Mouse (Mus musculus): ENCODE data around the gene Heca. TPM values are rescaled to one million over a fixed set of nuclear protein-coding genes. Genes with fewer than 3 reads are reported as not detected.

The Heca gene
- polyA plus RNA-seq, 2 experiments = 2.6 to 5.9 TPM

GRCm38 (mm10) chr10:17933622-17934021, 14.2 kb downstream of the Heca start:
- TF ChIP-seq EP300 (IDR thresholded peaks at IDR 0.05; ENCODE audit: low read depth) = no peak
- no peak for TF ChIP-seq CTCF (IDR thresholded peaks at IDR 0.05; ENCODE audit: low read depth)
- Histone ChIP-seq H3K27ac (no peak overlapping the region), H3K4me2 (ENCODE audit: low read depth) (no peak overlapping the region), H3K4me1 (replicated peaks; ENCODE audit: control insufficient read depth in 2 of 2, insufficient read depth in 2 of 2, low read length in 1 of 2) (peaks cover 0 to 7% of the 10 kb centered on the region in 2 experiments; a peak in 2 of 4 replicates), H3K4me3 (ENCODE audit: insufficient read depth in 1 of 2, low read depth in 2 of 2, low read length in 2 of 2) (no peak overlapping the region), H3K27me3 (ENCODE audit: control insufficient read depth, insufficient read depth, low read length) (no peaks in the 10 kb centered on the region), H3K36me3 (replicated peaks; ENCODE audit: control insufficient read depth, insufficient read depth, low read depth) (no peaks in the 10 kb centered on the region), H3K9ac (replicated peaks) (no peak overlapping the region), H3K9me3 (ENCODE audit: control insufficient read depth, low read length) (no peaks in the 10 kb centered on the region)
- ATAC-seq (ENCODE audit: insufficient read depth) (no peak), DNase-seq (ENCODE audit: low read depth in 3 of 3, low spot score in 3 of 3) (no peak)
- 43% methylated on average over 2 of the region's 2 CpGs for WGBS (ENCODE audit: insufficient replicate concordance)

DNA sequence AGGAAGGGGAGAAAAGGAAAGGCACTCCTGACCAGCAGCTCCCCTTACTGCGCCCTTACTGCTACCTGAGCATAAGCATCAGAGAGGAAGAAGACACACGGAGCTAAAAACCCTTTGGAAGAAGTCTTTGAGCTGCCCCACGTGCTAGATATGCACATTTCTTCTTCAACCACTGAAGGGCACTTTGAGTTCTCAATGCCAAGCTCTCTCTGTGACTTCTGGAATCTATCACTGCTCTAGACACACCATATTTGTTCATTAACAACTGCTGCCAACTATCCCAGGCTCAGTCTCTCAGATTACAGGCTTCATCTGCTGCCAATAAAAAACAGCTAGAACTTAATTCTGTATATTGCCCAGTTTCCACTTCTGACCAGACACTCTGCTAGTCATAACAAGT, 15.7 kb downstream of the Heca start:
- H3K9me3 ChIP-seq (ENCODE audit: control insufficient read depth, low read length) = no peaks in the 10 kb centered on the region
- no peak for DNase-seq (ENCODE audit: low read depth in 3 of 3, low spot score in 3 of 3)

GRCm38 (mm10) chr10:17931157-17931556, 16.7 kb downstream of the Heca start:
- H3K9ac ChIP-seq (replicated peaks) = no peak overlapping the region
- H3K9me3 ChIP-seq (ENCODE audit: control insufficient read depth, low read length) = no peaks in the 10 kb centered on the region
- peaks cover 0 to 7% of the 10 kb centered on the region in 2 experiments; a peak in 2 of 4 replicates for H3K4me1 ChIP-seq (replicated peaks; ENCODE audit: control insufficient read depth in 2 of 2, insufficient read depth in 2 of 2, low read length in 1 of 2)
- no peak overlapping the region for H3K27ac ChIP-seq
- no peak overlapping the region for H3K4me3 ChIP-seq (ENCODE audit: insufficient read depth in 1 of 2, low read depth in 2 of 2, low read length in 2 of 2)
- H3K4me2 ChIP-seq (ENCODE audit: low read depth) = no peak overlapping the region
- DNase-seq (ENCODE audit: low read depth in 3 of 3, low spot score in 3 of 3) = no peak
- TF ChIP-seq EP300 (IDR thresholded peaks at IDR 0.05; ENCODE audit: low read depth) (no peak), CTCF (IDR thresholded peaks at IDR 0.05; ENCODE audit: low read depth) (no peak)
- H3K36me3 ChIP-seq (replicated peaks; ENCODE audit: control insufficient read depth, insufficient read depth, low read depth) = no peaks in the 10 kb centered on the region
- ATAC-seq (ENCODE audit: insufficient read depth) = no peak
- WGBS (ENCODE audit: insufficient replicate concordance) = 32% methylated on average over 1 of the region's 1 CpGs
- no peaks in the 10 kb centered on the region for H3K27me3 ChIP-seq (ENCODE audit: control insufficient read depth, insufficient read depth, low read length)

More for the DNA sequence above, 15.7 kb downstream of the Heca start:
- TF ChIP-seq CTCF (IDR thresholded peaks at IDR 0.05; ENCODE audit: low read depth) (no peak), EP300 (IDR thresholded peaks at IDR 0.05; ENCODE audit: low read depth) (no peak)
- no peak for ATAC-seq (ENCODE audit: insufficient read depth)
- H3K4me1 ChIP-seq (replicated peaks; ENCODE audit: control insufficient read depth in 2 of 2, insufficient read depth in 2 of 2, low read length in 1 of 2) = peaks cover 0 to 7% of the 10 kb centered on the region in 2 experiments; a peak in 2 of 4 replicates
- H3K9ac ChIP-seq (replicated peaks) = no peak overlapping the region
- no peak overlapping the region for H3K4me3 ChIP-seq (ENCODE audit: insufficient read depth in 1 of 2, low read depth in 2 of 2, low read length in 2 of 2)
- H3K27me3 ChIP-seq (ENCODE audit: control insufficient read depth, insufficient read depth, low read length) = no peaks in the 10 kb centered on the region
- no peak overlapping the region for H3K4me2 ChIP-seq (ENCODE audit: low read depth)
- 65% methylated on average over 3 of the region's 3 CpGs for WGBS (ENCODE audit: insufficient replicate concordance)
- H3K27ac ChIP-seq = no peak overlapping the region
- no peaks in the 10 kb centered on the region for H3K36me3 ChIP-seq (replicated peaks; ENCODE audit: control insufficient read depth, insufficient read depth, low read depth)

DNA sequence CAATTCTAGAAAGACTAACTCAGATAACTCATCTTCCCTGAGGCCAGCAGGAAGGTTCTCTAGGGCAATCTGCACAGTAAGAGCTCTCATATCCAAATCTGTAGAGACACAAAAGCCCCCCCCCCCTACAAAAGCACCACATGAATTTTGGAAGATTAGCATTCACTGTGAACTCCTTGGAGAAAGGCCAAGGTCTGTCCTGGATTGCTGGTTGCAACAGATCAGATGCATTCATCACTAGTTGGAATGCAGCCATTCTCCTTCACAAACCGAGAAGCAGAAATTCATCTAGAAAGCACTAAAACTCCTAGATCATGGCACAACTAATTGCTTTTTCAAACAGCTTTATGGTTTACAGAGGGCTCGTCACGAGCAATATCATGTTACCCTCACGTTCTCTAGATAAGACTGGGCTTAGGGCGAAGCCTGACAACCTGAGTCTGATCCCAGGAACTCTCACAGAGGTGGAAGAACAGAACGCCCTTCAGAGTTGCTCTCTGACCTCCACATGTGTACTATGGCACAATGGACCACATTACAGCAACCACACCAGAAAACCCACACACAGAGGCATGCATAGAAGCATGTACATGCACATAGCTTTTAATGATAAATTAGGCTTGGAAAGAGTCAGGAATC, 17.3 kb downstream of the Heca start:
- 43% methylated on average over 6 of the region's 6 CpGs for WGBS (ENCODE audit: insufficient replicate concordance)
- no peak for DNase-seq (ENCODE audit: low read depth in 3 of 3, low spot score in 3 of 3)
- no peak overlapping the region for H3K4me2 ChIP-seq (ENCODE audit: low read depth)
- no peak for TF ChIP-seq CTCF (IDR thresholded peaks at IDR 0.05; ENCODE audit: low read depth)
- TF ChIP-seq EP300 (IDR thresholded peaks at IDR 0.05; ENCODE audit: low read depth) = no peak
- no peaks in the 10 kb centered on the region for H3K27me3 ChIP-seq (ENCODE audit: control insufficient read depth, insufficient read depth, low read length)
- no peak for ATAC-seq (ENCODE audit: insufficient read depth)
- no peak overlapping the region for H3K4me3 ChIP-seq (ENCODE audit: insufficient read depth in 1 of 2, low read depth in 2 of 2, low read length in 2 of 2)
- no peak overlapping the region for H3K9ac ChIP-seq (replicated peaks)
- peaks cover 0 to 7% of the 10 kb centered on the region in 2 experiments; a peak in 2 of 4 replicates for H3K4me1 ChIP-seq (replicated peaks; ENCODE audit: control insufficient read depth in 2 of 2, insufficient read depth in 2 of 2, low read length in 1 of 2)
- no peaks in the 10 kb centered on the region for H3K36me3 ChIP-seq (replicated peaks; ENCODE audit: control insufficient read depth, insufficient read depth, low read depth)
- no peak overlapping the region for H3K27ac ChIP-seq
- H3K9me3 ChIP-seq (ENCODE audit: control insufficient read depth, low read length) = no peaks in the 10 kb centered on the region

GRCm38 (mm10) chr10:17925200-17925599, 22.7 kb downstream of the Heca start:
- TF ChIP-seq CTCF (IDR thresholded peaks at IDR 0.05; ENCODE audit: low read depth) (no peak), EP300 (IDR thresholded peaks at IDR 0.05; ENCODE audit: low read depth) (no peak)
- Histone ChIP-seq H3K36me3 (replicated peaks; ENCODE audit: control insufficient read depth, insufficient read depth, low read depth) (no peaks in the 10 kb centered on the region), H3K27ac (no peak overlapping the region), H3K4me2 (ENCODE audit: low read depth) (no peak overlapping the region), H3K9me3 (ENCODE audit: control insufficient read depth, low read length) (no peaks in the 10 kb centered on the region), H3K4me1 (replicated peaks; ENCODE audit: control insufficient read depth in 2 of 2, insufficient read depth in 2 of 2, low read length in 1 of 2) (peaks cover 3 to 4% of the 10 kb centered on the region in 2 experiments), H3K9ac (replicated peaks) (no peak overlapping the region), H3K4me3 (ENCODE audit: insufficient read depth in 1 of 2, low read depth in 2 of 2, low read length in 2 of 2) (no peak overlapping the region), H3K27me3 (ENCODE audit: control insufficient read depth, insufficient read depth, low read length) (no peaks in the 10 kb centered on the region)
- DNase-seq (ENCODE audit: low read depth in 3 of 3, low spot score in 3 of 3) (no peak), ATAC-seq (ENCODE audit: insufficient read depth) (no peak)
- 81% methylated on average over 3 of the region's 3 CpGs for WGBS (ENCODE audit: insufficient replicate concordance)

Data from liver, embryonic 14.5 days (tissue).